Mouse (Mus musculus): ENCODE data around the gene Atp2a3.

DNA sequence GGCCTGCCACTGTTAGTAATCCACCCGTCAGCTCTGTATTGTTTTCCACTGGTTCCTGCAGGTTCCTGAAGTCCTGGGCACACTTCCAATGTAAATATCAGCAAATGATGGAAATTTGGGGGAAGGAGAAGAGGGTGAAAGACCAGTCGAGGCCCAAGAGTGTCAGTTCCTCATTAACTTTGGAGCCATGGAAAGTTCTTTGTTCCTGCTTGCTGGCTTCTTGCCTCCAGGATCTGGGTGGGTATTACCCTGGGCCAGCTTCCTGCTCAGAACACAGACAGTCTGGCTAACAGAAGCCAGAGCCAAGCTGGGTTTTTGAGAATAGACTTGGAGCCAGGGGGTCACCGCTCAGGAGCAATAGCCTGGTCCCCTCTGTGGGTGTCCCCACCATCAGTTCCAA lies 8.7 kb upstream of the Atp2a3 start:
- TF ChIP-seq CTCF (IDR thresholded peaks at IDR 0.05; ENCODE audit: low read depth, low read length) (no peak), POLR2A (IDR thresholded peaks at IDR 0.05; ENCODE audit: extremely low read depth, insufficient read depth, low read length) (no peak)

Measured in liver, adult 2 months (tissue).